Mouse (Mus musculus): ENCODE measurements around the gene Epha3. TPM values are rescaled to one million over a fixed set of nuclear protein-coding genes. Genes with fewer than 3 reads are reported as not detected.

Gene Epha3
- polyA plus RNA-seq, 1 experiment: not detected

DNA sequence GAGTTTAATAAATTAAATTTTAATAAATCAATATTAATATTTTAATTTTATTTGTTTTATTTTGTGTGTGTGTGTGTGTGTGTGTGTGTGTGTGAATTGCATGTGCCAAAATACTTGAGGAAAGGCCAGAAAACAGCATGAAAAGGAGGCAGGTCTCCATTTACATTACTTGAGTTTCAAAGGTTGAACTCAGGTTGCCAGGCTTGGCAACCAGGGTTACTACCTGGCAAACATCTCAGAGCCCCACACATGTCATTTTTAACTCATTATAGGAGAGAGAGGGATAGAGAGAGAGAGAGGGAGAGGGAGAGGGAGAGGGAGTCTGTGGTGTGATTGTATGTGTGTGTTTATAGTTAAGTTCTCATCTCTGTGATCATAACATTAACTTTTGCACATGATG lies 26.5 kb downstream of the Epha3 start:
- H3K36me3 ChIP-seq (replicated peaks; ENCODE audit: low read length): no peaks in the 10 kb centered on the region
- no peak overlapping the region for H3K4me3 ChIP-seq (replicated peaks)
- no peaks in the 10 kb centered on the region for H3K4me1 ChIP-seq
- no peaks in the 10 kb centered on the region for H3K9me3 ChIP-seq
- H3K27me3 ChIP-seq (replicated peaks): no peaks in the 10 kb centered on the region
- no peak for TF ChIP-seq FLI1 (IDR thresholded peaks at IDR 0.05; ENCODE audit: low read length)

GRCm38 (mm10) chr16:63821164-63821563 lies 42.8 kb downstream of the Epha3 start:
- Histone ChIP-seq H3K4me1 (no peaks in the 10 kb centered on the region), H3K9me3 (no peaks in the 10 kb centered on the region), H3K4me3 (replicated peaks) (no peak overlapping the region), H3K36me3 (replicated peaks; ENCODE audit: low read length) (no peaks in the 10 kb centered on the region), H3K27me3 (replicated peaks) (no peaks in the 10 kb centered on the region)
- no peak for TF ChIP-seq GATA1 (IDR thresholded peaks at IDR 0.05; ENCODE audit: borderline replicate concordance, low read length)
- TF ChIP-seq FLI1 (IDR thresholded peaks at IDR 0.05; ENCODE audit: low read length): no peak

DNA sequence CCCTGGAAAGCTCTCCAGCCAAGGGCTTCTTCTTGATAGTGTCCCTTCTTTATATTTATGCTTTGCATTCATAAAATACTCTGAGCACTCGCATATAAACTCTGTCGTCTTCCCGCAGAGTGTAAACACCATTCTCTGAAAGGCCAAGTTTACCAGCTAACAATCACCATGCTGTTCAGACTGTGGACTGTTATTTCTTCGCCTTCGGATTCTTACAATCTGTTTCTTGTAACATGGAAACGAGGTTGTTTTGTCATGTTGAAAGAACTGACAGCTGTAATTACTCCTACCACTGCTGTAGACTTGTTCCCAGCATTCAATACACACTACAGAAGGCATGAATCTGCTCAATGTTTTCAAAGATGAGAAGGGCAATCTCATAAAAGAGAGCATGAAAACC lies 46.4 kb downstream of the Epha3 start:
- no peaks in the 10 kb centered on the region for H3K36me3 ChIP-seq (replicated peaks; ENCODE audit: low read length)
- no peak for TF ChIP-seq GATA1 (IDR thresholded peaks at IDR 0.05; ENCODE audit: borderline replicate concordance, low read length)
- TF ChIP-seq FLI1 (IDR thresholded peaks at IDR 0.05; ENCODE audit: low read length): no peak
- H3K9me3 ChIP-seq: no peaks in the 10 kb centered on the region
- H3K4me1 ChIP-seq: no peaks in the 10 kb centered on the region
- H3K4me3 ChIP-seq (replicated peaks): no peak overlapping the region
- no peaks in the 10 kb centered on the region for H3K27me3 ChIP-seq (replicated peaks)

DNA sequence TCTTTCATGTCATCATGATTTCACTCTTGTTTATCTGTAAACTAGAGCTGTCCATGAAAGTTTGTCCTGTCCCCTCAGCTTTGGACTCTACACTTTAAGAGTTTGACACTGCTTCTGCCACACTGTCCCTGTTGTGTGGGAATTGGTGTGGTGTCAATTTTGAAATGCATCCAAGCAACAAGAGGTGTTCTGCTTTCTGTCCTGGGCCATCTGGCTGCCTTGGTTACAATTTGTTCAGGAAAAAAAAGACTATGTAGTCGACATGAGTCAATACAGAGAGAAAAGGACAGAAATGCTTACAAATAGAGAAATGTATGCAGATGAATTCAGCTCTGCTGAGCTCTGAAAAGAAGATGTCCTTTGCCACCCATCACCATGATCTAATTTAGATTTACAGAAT lies 47.3 kb downstream of the Epha3 start:
- no peaks in the 10 kb centered on the region for H3K4me1 ChIP-seq
- no peaks in the 10 kb centered on the region for H3K36me3 ChIP-seq (replicated peaks; ENCODE audit: low read length)
- H3K27me3 ChIP-seq (replicated peaks): no peaks in the 10 kb centered on the region
- H3K4me3 ChIP-seq (replicated peaks): no peak overlapping the region
- TF ChIP-seq GATA1 (IDR thresholded peaks at IDR 0.05; ENCODE audit: borderline replicate concordance, low read length) (no peak), FLI1 (IDR thresholded peaks at IDR 0.05; ENCODE audit: low read length) (no peak)
- no peaks in the 10 kb centered on the region for H3K9me3 ChIP-seq

DNA sequence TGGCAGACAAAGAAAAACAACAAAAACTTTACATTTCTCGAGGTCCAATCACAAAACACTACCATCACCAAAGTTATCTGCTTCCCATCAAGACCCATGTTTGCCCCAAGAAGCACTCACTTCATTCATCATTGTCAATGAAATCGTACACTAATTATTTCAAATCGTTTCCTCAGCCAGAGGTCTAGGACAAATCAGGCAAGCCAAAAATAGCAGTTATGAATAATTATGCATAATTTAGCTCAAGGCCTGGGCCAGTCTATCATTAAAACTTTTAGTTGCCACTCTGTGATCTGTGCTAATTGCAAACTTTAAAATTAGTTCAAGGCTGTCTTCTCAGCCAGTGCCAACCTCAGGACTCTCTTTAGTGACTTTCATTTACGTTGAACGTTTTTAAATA lies 54.1 kb downstream of the Epha3 start:
- no peaks in the 10 kb centered on the region for H3K9me3 ChIP-seq
- H3K27me3 ChIP-seq (replicated peaks): no peaks in the 10 kb centered on the region
- H3K36me3 ChIP-seq (replicated peaks; ENCODE audit: low read length): no peaks in the 10 kb centered on the region
- no peak overlapping the region for H3K4me3 ChIP-seq (replicated peaks)
- H3K4me1 ChIP-seq: no peaks in the 10 kb centered on the region
- TF ChIP-seq GATA1 (IDR thresholded peaks at IDR 0.05; ENCODE audit: borderline replicate concordance, low read length): no peak
- TF ChIP-seq FLI1 (IDR thresholded peaks at IDR 0.05; ENCODE audit: low read length): no peak

DNA sequence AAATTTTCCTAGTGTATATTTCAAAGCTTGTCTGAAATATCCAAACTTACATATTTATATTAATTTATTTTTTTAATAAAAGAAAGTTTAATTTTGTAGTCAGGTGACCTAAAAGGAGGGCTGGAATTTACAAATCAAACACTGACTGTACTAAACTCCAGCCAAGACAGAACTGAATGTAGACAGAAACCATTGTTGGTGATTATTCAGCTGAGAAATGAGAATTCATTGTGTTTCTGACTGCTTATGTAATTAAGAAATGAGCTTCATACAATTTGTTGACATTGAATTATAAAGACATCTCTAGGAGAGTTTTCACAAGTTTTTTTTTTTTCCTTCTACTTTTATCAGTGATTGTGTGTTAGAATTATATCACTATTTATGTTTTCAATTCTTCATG lies 55.0 kb downstream of the Epha3 start:
- Histone ChIP-seq H3K36me3 (replicated peaks; ENCODE audit: low read length) (no peaks in the 10 kb centered on the region), H3K4me1 (no peaks in the 10 kb centered on the region), H3K4me3 (replicated peaks) (no peak overlapping the region), H3K27me3 (replicated peaks) (no peaks in the 10 kb centered on the region), H3K9me3 (no peaks in the 10 kb centered on the region)
- no peak for TF ChIP-seq FLI1 (IDR thresholded peaks at IDR 0.05; ENCODE audit: low read length)
- no peak for TF ChIP-seq GATA1 (IDR thresholded peaks at IDR 0.05; ENCODE audit: borderline replicate concordance, low read length)

GRCm38 (mm10) chr16:63806437-63807129 lies 57.4 kb downstream of the Epha3 start:
- no peak for TF ChIP-seq GATA1 (IDR thresholded peaks at IDR 0.05; ENCODE audit: borderline replicate concordance, low read length)
- no peak for TF ChIP-seq FLI1 (IDR thresholded peaks at IDR 0.05; ENCODE audit: low read length)
- no peaks in the 10 kb centered on the region for H3K4me1 ChIP-seq
- no peaks in the 10 kb centered on the region for H3K36me3 ChIP-seq (replicated peaks; ENCODE audit: low read length)
- H3K4me3 ChIP-seq (replicated peaks): no peak overlapping the region
- no peaks in the 10 kb centered on the region for H3K9me3 ChIP-seq
- no peaks in the 10 kb centered on the region for H3K27me3 ChIP-seq (replicated peaks)

- Histone ChIP-seq H3K9me3 (no peaks in the 10 kb centered on the region), H3K4me1 (no peaks in the 10 kb centered on the region), H3K36me3 (replicated peaks; ENCODE audit: low read length) (no peaks in the 10 kb centered on the region), H3K4me3 (replicated peaks) (no peak overlapping the region), H3K27me3 (replicated peaks) (no peaks in the 10 kb centered on the region)
- no peak for TF ChIP-seq FLI1 (IDR thresholded peaks at IDR 0.05; ENCODE audit: low read length)
- no peak for TF ChIP-seq GATA1 (IDR thresholded peaks at IDR 0.05; ENCODE audit: borderline replicate concordance, low read length)
Observed at GRCm38 (mm10) chr16:63806025-63806424, 58.0 kb downstream of the Epha3 start.

- no peaks in the 10 kb centered on the region for H3K9me3 ChIP-seq
- no peak for TF ChIP-seq FLI1 (IDR thresholded peaks at IDR 0.05; ENCODE audit: low read length)
- no peak for TF ChIP-seq GATA1 (IDR thresholded peaks at IDR 0.05; ENCODE audit: borderline replicate concordance, low read length)
- H3K36me3 ChIP-seq (replicated peaks; ENCODE audit: low read length): no peaks in the 10 kb centered on the region
- H3K4me1 ChIP-seq: no peaks in the 10 kb centered on the region
- no peaks in the 10 kb centered on the region for H3K27me3 ChIP-seq (replicated peaks)
- no peak overlapping the region for H3K4me3 ChIP-seq (replicated peaks)
Observed at GRCm38 (mm10) chr16:63801436-63801835, 62.5 kb downstream of the Epha3 start.

DNA sequence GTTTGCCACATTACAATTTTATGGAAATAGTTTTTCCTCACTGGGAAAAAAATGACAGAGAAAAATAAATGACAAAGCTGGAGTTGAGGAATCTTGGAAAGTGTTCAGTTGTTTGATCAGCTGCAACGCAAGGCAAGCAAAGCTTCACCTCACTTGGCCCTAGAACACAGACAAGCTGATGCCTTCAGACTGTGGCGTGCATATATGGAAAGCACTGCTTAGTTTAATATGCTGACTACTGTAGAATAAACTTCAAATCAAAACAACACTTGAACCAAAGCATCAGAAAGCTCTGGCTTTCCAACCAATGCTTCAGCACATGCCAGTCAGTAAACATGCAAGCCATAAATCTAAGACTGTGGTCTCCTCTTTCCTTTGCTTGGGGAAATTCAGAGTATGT lies 65.6 kb downstream of the Epha3 start:
- Histone ChIP-seq H3K4me1 (no peaks in the 10 kb centered on the region), H3K36me3 (replicated peaks; ENCODE audit: low read length) (no peaks in the 10 kb centered on the region)

GRCm38 (mm10) chr16:63794292-63794691 lies 69.7 kb downstream of the Epha3 start:
- no peaks in the 10 kb centered on the region for H3K4me1 ChIP-seq
- no peak overlapping the region for H3K4me3 ChIP-seq (replicated peaks)
- no peaks in the 10 kb centered on the region for H3K9me3 ChIP-seq
- no peaks in the 10 kb centered on the region for H3K36me3 ChIP-seq (replicated peaks; ENCODE audit: low read length)
- no peaks in the 10 kb centered on the region for H3K27me3 ChIP-seq (replicated peaks)
- TF ChIP-seq GATA1 (IDR thresholded peaks at IDR 0.05; ENCODE audit: borderline replicate concordance, low read length) (no peak), FLI1 (IDR thresholded peaks at IDR 0.05; ENCODE audit: low read length) (no peak)

More for the DNA sequence above, 65.6 kb downstream of the Epha3 start:
- no peak for TF ChIP-seq GATA1 (IDR thresholded peaks at IDR 0.05; ENCODE audit: borderline replicate concordance, low read length)
- TF ChIP-seq FLI1 (IDR thresholded peaks at IDR 0.05; ENCODE audit: low read length): no peak
- H3K4me3 ChIP-seq (replicated peaks): no peak overlapping the region
- H3K27me3 ChIP-seq (replicated peaks): no peaks in the 10 kb centered on the region
- no peaks in the 10 kb centered on the region for H3K9me3 ChIP-seq
